Mouse (Mus musculus): ENCODE data around the gene Slc22a20.

- TF ChIP-seq CTCF (IDR thresholded peaks at IDR 0.05; ENCODE audit: control insufficient read depth, insufficient read depth, low read length) (no peak), POLR2A (IDR thresholded peaks at IDR 0.05; ENCODE audit: borderline replicate concordance, control insufficient read depth, low read depth, low read length) (no peak)
Observed at GRCm38 (mm10) chr19:5928104-5928503, 57.8 kb downstream of the Slc22a20 start.
